ENCODE assay signal across 10 mouse cellular contexts in genomic region chr15:102990461-102991397, GRCm38 (mm10). TPM values are rescaled to one million over a fixed set of nuclear protein-coding genes. Genes with fewer than 3 reads are reported as not detected.
DNase-seq lines count a peak whose midpoint lies in the region; ATAC-seq and TF ChIP-seq lines count a peak whose summit lies in the region.
"Had no signal": no experiment of that assay in that cellular context is flagged by ENCODE, and none has a peak within 500 bp of the region (broad histone marks: within the 10 kb centered on the region; RNA-seq: fewer than 3 reads in every experiment).

Gene Hoxc8, plus strand, starts transcription at chr15:102990607.

- no peaks in the 10 kb centered on the region for H3K36me3 ChIP-seq in kidney, adult 2 months (ENCODE audit: control insufficient read depth, insufficient read depth, low read length)
- H3K36me3 ChIP-seq in hindbrain, embryonic 14.5 days (replicated peaks; ENCODE audit: control insufficient read depth, insufficient read depth): no peaks in the 10 kb centered on the region

- peak within 1 kb of the TSS; percentile 47 for H3K27ac ChIP-seq in kidney, adult 2 months (ENCODE audit: insufficient read depth, low read depth, low read length)
- no peak within 1 kb of the TSS for H3K27ac ChIP-seq in hindbrain, embryonic 14.5 days

- H3K4me2 ChIP-seq in hindbrain, embryonic 14.5 days (replicated peaks): no peak within 1 kb of the TSS

- no peaks in the 10 kb centered on the region for H3K27me3 ChIP-seq in kidney, adult 2 months (replicated peaks; ENCODE audit: control insufficient read depth, insufficient read depth, low read length)
- H3K27me3 ChIP-seq in hindbrain, embryonic 14.5 days (ENCODE audit: control insufficient read depth, insufficient read depth, low read length): peaks cover 100% of the 10 kb centered on the region

- peak within 1 kb of the TSS; percentile 53 for H3K4me3 ChIP-seq in kidney, adult 2 months (ENCODE audit: insufficient read depth, low read depth, low read length)
- no peak within 1 kb of the TSS for H3K4me3 ChIP-seq in hindbrain, embryonic 14.5 days (replicated peaks; ENCODE audit: low read length)
- H3K4me3 ChIP-seq in lung, adult 2 months (replicated peaks; ENCODE audit: extremely low read depth, low read depth, low read length): no peak within 1 kb of the TSS

- WGBS in kidney, adult 2 months: 13% methylated on average over 69 of the region's 69 CpGs
- WGBS in hindbrain, embryonic 14.5 days: under 1% methylated on average over 61 of the region's 69 CpGs
- 3% methylated on average over 69 of the region's 69 CpGs for WGBS in lung, adult 2 months

- no peak within 1 kb of the TSS for H3K9ac ChIP-seq in hindbrain, embryonic 14.5 days

- DNase-seq in kidney, adult 2 months: no peak
- DNase-seq in kidney, adult 11 months: no peak
- peak; percentile 68 for DNase-seq in adrenal gland, postnatal 10 days
- no peak for DNase-seq in hindbrain, embryonic 14.5 days (ENCODE audit: low spot score)
- peak; percentile 80 for DNase-seq in neural tube, embryonic 10.5 days (ENCODE audit: extremely low spot score, low spot score)
- DNase-seq in lung, adult 2 months: no peak
- no peak for DNase-seq in left cerebral cortex, postnatal 10 days (ENCODE audit: extremely low spot score in 1 of 2, low spot score in 2 of 2)

- no peaks in the 10 kb centered on the region for H3K9me3 ChIP-seq in hindbrain, embryonic 14.5 days (ENCODE audit: control insufficient read depth, low read length)

- no peak for TF ChIP-seq POLR2A in kidney, adult 2 months (IDR thresholded peaks at IDR 0.05; ENCODE audit: low read depth, low read length)
- TF ChIP-seq POLR2A in lung, adult 2 months (IDR thresholded peaks at IDR 0.05; ENCODE audit: borderline replicate concordance, extremely low read depth, low read depth, low read length): no peak

- no peak for TF ChIP-seq CTCF in kidney, adult 2 months (conservative IDR thresholded peaks at IDR 0.05; ENCODE audit: insufficient read depth, insufficient read length, low read depth, low read length)
- no peak for TF ChIP-seq CTCF in lung, adult 2 months (IDR thresholded peaks at IDR 0.05; ENCODE audit: insufficient read depth, low read length)

- ATAC-seq in hindbrain, embryonic 14.5 days (ENCODE audit: low FRiP score): no peak
- no peak for ATAC-seq in granulocyte monocyte progenitor cell, adult 5-6 weeks (replicated peaks; ENCODE audit: poor library complexity, severe bottlenecking)

- intact Hi-C loops in left cerebral cortex, postnatal 10 days (cut with DNase I): no loop called here

- 0 out of 2 replicates have a peak, but pooled peaks cover 2% of the 10 kb centered on the region for H3K4me1 ChIP-seq in kidney, adult 2 months (ENCODE audit: control insufficient read depth, insufficient read depth, low read length)
- H3K4me1 ChIP-seq in hindbrain, embryonic 14.5 days (replicated peaks; ENCODE audit: control insufficient read depth, insufficient read depth, low read length): no peaks in the 10 kb centered on the region
- H3K4me1 ChIP-seq in lung, adult 2 months (ENCODE audit: control insufficient read depth, insufficient read depth, low read length): no peaks in the 10 kb centered on the region

RNA-seq across cellular contexts. Expression of gene Hoxc8, which starts in this region (rescaled TPM):
- 3.4 and 4.0 TPM in 2 replicates for polyA plus RNA-seq in kidney, adult 2 months (2012; rRNA removed)
- total RNA-seq in adrenal gland, postnatal 10 days (2021): 10 to 100 TPM; 17.0 to 21.0 TPM
- 9.2 and 22.9 TPM in 2 replicates for polyA plus RNA-seq in hindbrain, embryonic 14.5 days (2014; fragmentation: Nextera tagmentation; extraction: Ambion mirVana)
- not detected in 2 replicates for polyA plus RNA-seq in lung, adult 2 months (2012; rRNA removed)
- total RNA-seq in granulocyte monocyte progenitor cell, adult 5-6 weeks (2014; fragmentation: Nextera tagmentation): not detected in 2 replicates
- not detected in 2 replicates for total RNA-seq in granulocyte monocyte progenitor cell, adult 5-6 weeks (2017)
- total RNA-seq in left cerebral cortex, postnatal 10 days (2021): not detected
- polyA plus RNA-seq: embryonic facial prominence, embryonic 11.5 days; spleen, adult 2 months had no signal

Comparison
In these comparisons a context has a peak if more than half of its experiments do, and no peak if none do; other contexts are left out.
1. RNA of gene Hoxc8 (total RNA-seq): 17.0 to 21.0 TPM in adrenal gland, postnatal 10 days; not detected in granulocyte monocyte progenitor cell, adult 5-6 weeks and not detected in left cerebral cortex, postnatal 10 days; every median in the first group is over 10 times any median in the second.
2. DNase-seq: peak in adrenal gland, postnatal 10 days (single experiment) and neural tube, embryonic 10.5 days (single experiment); none in kidney, adult 2 months (single experiment), kidney, adult 11 months (single experiment), hindbrain, embryonic 14.5 days (single experiment), lung, adult 2 months (single experiment) and left cerebral cortex, postnatal 10 days (0 of 2).